ENCODE assay signal across 21 mouse cellular contexts in genomic region chr16:95189114-95189513, GRCm38 (mm10).
DNase-seq lines count a peak whose midpoint lies in the region; ATAC-seq and TF ChIP-seq lines count a peak whose summit lies in the region.
"Had no signal": no experiment of that assay in that cellular context is flagged by ENCODE, and none has a peak within 500 bp of the region (broad histone marks: within the 10 kb centered on the region; RNA-seq: fewer than 3 reads in every experiment).

No protein-coding gene starts in this region.

- no peak for TF ChIP-seq CTCF in lung, embryonic 14.5 days (IDR thresholded peaks at IDR 0.05; ENCODE audit: low read depth)
- TF ChIP-seq CTCF in midbrain, postnatal 0 days (IDR thresholded peaks at IDR 0.05) = no peak

- no peaks in the 10 kb centered on the region for H3K4me1 ChIP-seq in lung, embryonic 14.5 days (ENCODE audit: insufficient read depth)
- H3K4me1 ChIP-seq in midbrain, postnatal 0 days (ENCODE audit: insufficient read depth, low read length) = no peaks in the 10 kb centered on the region
- H3K4me1 ChIP-seq in forebrain, embryonic 14.5 days (ENCODE audit: control insufficient read depth, insufficient read depth, low read length) = no peaks in the 10 kb centered on the region
- H3K4me1 ChIP-seq: heart, embryonic 10.5 days; hindbrain, embryonic 15.5 days; limb, embryonic 15.5 days; midbrain, embryonic 13.5 days had no signal

- peak; percentile 10 for TF ChIP-seq POLR2A in myocyte (IDR thresholded peaks at IDR 0.05; ENCODE audit: insufficient read length, low read depth)

- no peak overlapping the region for H3K27ac ChIP-seq in lung, embryonic 14.5 days (ENCODE audit: low read depth)
- H3K27ac ChIP-seq in midbrain, postnatal 0 days (ENCODE audit: low read depth, low read length) = no peak overlapping the region
- H3K27ac ChIP-seq in forebrain, embryonic 14.5 days (ENCODE audit: low read depth, low read length) = no peak overlapping the region
- H3K27ac ChIP-seq: heart, embryonic 10.5 days; hindbrain, embryonic 15.5 days; limb, embryonic 15.5 days; midbrain, embryonic 13.5 days; stomach, embryonic 15.5 days had no signal

- no peaks in the 10 kb centered on the region for H3K36me3 ChIP-seq in lung, embryonic 14.5 days (ENCODE audit: insufficient read depth)
- no peaks in the 10 kb centered on the region for H3K36me3 ChIP-seq in myocyte (ENCODE audit: control insufficient read depth, insufficient read depth)
- no peaks in the 10 kb centered on the region for H3K36me3 ChIP-seq in midbrain, postnatal 0 days (ENCODE audit: insufficient read depth, low read length)
- no peaks in the 10 kb centered on the region for H3K36me3 ChIP-seq in forebrain, embryonic 14.5 days (ENCODE audit: control insufficient read depth, insufficient read depth, low read length)
- H3K36me3 ChIP-seq: heart, embryonic 10.5 days; hindbrain, embryonic 15.5 days; limb, embryonic 15.5 days; midbrain, embryonic 13.5 days; stomach, embryonic 15.5 days had no signal

- no peak overlapping the region for H3K4me2 ChIP-seq in lung, embryonic 14.5 days
- no peak overlapping the region for H3K4me2 ChIP-seq in myocyte (ENCODE audit: low read depth)
- H3K4me2 ChIP-seq in midbrain, postnatal 0 days (ENCODE audit: low read depth, low read length, poor library complexity, severe bottlenecking) = no peak overlapping the region
- no peak overlapping the region for H3K4me2 ChIP-seq in forebrain, embryonic 14.5 days (ENCODE audit: low read length)
- H3K4me2 ChIP-seq: hindbrain, embryonic 15.5 days; limb, embryonic 15.5 days; midbrain, embryonic 13.5 days; stomach, embryonic 15.5 days had no signal

- no peaks in the 10 kb centered on the region for H3K9me3 ChIP-seq in lung, embryonic 14.5 days (ENCODE audit: low read depth, low read length)
- H3K9me3 ChIP-seq in midbrain, postnatal 0 days (ENCODE audit: low read length) = no peaks in the 10 kb centered on the region
- no peaks in the 10 kb centered on the region for H3K9me3 ChIP-seq in forebrain, embryonic 14.5 days (replicated peaks; ENCODE audit: control insufficient read depth, low read length)
- H3K9me3 ChIP-seq: heart, embryonic 10.5 days; hindbrain, embryonic 15.5 days; limb, embryonic 15.5 days; midbrain, embryonic 13.5 days; stomach, embryonic 15.5 days had no signal

- H3ac ChIP-seq in myocyte (ENCODE audit: control insufficient read depth, insufficient read length) = no peak overlapping the region

- peak; percentile 7 for DNase-seq in lung, embryonic 14.5 days
- DNase-seq in lung, postnatal 10 days = no peak
- peak; percentile 92 for DNase-seq in CD4-positive, CD25-positive, alpha-beta regulatory T cell, adult 2 months (ENCODE audit: low read depth, low spot score)
- DNase-seq in ZHBTc4 (ENCODE audit: low read depth, low spot score) = peak; percentile 11
- no peak for DNase-seq in midbrain, postnatal 0 days (ENCODE audit: low spot score)
- DNase-seq in right cerebral cortex, postnatal 4 days = no peak
- DNase-seq in forebrain, embryonic 14.5 days (ENCODE audit: low spot score) = no peak
- DNase-seq: B cell, adult 2 months; cerebellum, adult 9-10 months; gastrocnemius, postnatal 10 days; heart, postnatal 14 days; kidney, adult 18-20 months; kidney, postnatal 14 days; lung, postnatal 4 days; right cerebral cortex, adult 18-20 months had no signal

- no peaks in the 10 kb centered on the region for H3K27me3 ChIP-seq in lung, embryonic 14.5 days (ENCODE audit: insufficient read depth, low read length)
- no peaks in the 10 kb centered on the region for H3K27me3 ChIP-seq in myocyte (ENCODE audit: control insufficient read depth, insufficient read depth, insufficient read length)
- H3K27me3 ChIP-seq in midbrain, postnatal 0 days (ENCODE audit: insufficient read depth, low read length) = no peaks in the 10 kb centered on the region
- H3K27me3 ChIP-seq in forebrain, embryonic 14.5 days (replicated peaks; ENCODE audit: control insufficient read depth, insufficient read depth, low read length) = no peaks in the 10 kb centered on the region
- H3K27me3 ChIP-seq: hindbrain, embryonic 15.5 days; limb, embryonic 15.5 days; midbrain, embryonic 13.5 days; stomach, embryonic 15.5 days had no signal

- H3K4me3 ChIP-seq in lung, embryonic 14.5 days (ENCODE audit: low read depth, low read length) = no peak overlapping the region
- no peak overlapping the region for H3K4me3 ChIP-seq in myocyte
- no peak overlapping the region for H3K4me3 ChIP-seq in midbrain, postnatal 0 days (ENCODE audit: low read depth, low read length)
- H3K4me3 ChIP-seq in forebrain, embryonic 14.5 days (ENCODE audit: low read depth, low read length) = no peak overlapping the region
- H3K4me3 ChIP-seq: heart, embryonic 10.5 days; hindbrain, embryonic 15.5 days; limb, embryonic 15.5 days; midbrain, embryonic 13.5 days; stomach, embryonic 15.5 days had no signal

- no peaks in the 10 kb centered on the region for H3K79me2 ChIP-seq in myocyte (ENCODE audit: control insufficient read depth, insufficient read depth)

- 85% methylated on average over 8 of the region's 8 CpGs for WGBS in lung, embryonic 14.5 days
- 87% methylated on average over 8 of the region's 8 CpGs for WGBS in midbrain, postnatal 0 days
- WGBS in forebrain, embryonic 14.5 days = 89% methylated on average over 8 of the region's 8 CpGs

- ATAC-seq in lung, embryonic 14.5 days (ENCODE audit: insufficient read depth) = no peak
- no peak for ATAC-seq in midbrain, postnatal 0 days (ENCODE audit: low FRiP score)
- no peak for ATAC-seq in forebrain, embryonic 14.5 days
- ATAC-seq: midbrain, embryonic 13.5 days had no signal

- no peak overlapping the region for H3K9ac ChIP-seq in lung, embryonic 14.5 days
- H3K9ac ChIP-seq in midbrain, postnatal 0 days (replicated peaks; ENCODE audit: low read length, poor library complexity, severe bottlenecking) = no peak overlapping the region
- no peak overlapping the region for H3K9ac ChIP-seq in forebrain, embryonic 14.5 days (ENCODE audit: low read length)
- H3K9ac ChIP-seq: hindbrain, embryonic 15.5 days; limb, embryonic 15.5 days; midbrain, embryonic 13.5 days; stomach, embryonic 15.5 days had no signal

TF ChIP-seq in myocyte, 11 proteins besides CTCF, POLR2A, EP300 and RAD21:
- TF ChIP-seq TCF12 (IDR thresholded peaks at IDR 0.05; ENCODE audit: insufficient read depth, poor library complexity, severe bottlenecking) = no peak
- no peak for TF ChIP-seq E2F4 (IDR thresholded peaks at IDR 0.05; ENCODE audit: insufficient read depth)
- no peak for TF ChIP-seq TCF3 (IDR thresholded peaks at IDR 0.05; ENCODE audit: insufficient read length, low read depth)
- TF ChIP-seq MYOD1 (IDR thresholded peaks at IDR 0.05; ENCODE audit: control insufficient read depth in 1 of 3, insufficient read length in 2 of 3, low read depth in 2 of 3) = no peak
- TF ChIP-seq USF1 (IDR thresholded peaks at IDR 0.05; ENCODE audit: low read depth) = peak; percentile 52
- no peak for TF ChIP-seq MYOG (IDR thresholded peaks at IDR 0.05; ENCODE audit: control insufficient read depth in 1 of 3, insufficient read depth in 1 of 3, insufficient read length in 2 of 3, low read depth in 2 of 3)

Comparison
In these comparisons a context has a peak if more than half of its experiments do, and no peak if none do; other contexts are left out.
1. DNase-seq: peak in lung, embryonic 14.5 days (single experiment), CD4-positive, CD25-positive, alpha-beta regulatory T cell, adult 2 months (single experiment) and ZHBTc4 (single experiment); none in lung, postnatal 10 days (single experiment), midbrain, postnatal 0 days (single experiment), right cerebral cortex, postnatal 4 days (single experiment) and forebrain, embryonic 14.5 days (single experiment).